Mouse (Mus musculus): ENCODE measurements around the gene Smurf1.

DNA sequence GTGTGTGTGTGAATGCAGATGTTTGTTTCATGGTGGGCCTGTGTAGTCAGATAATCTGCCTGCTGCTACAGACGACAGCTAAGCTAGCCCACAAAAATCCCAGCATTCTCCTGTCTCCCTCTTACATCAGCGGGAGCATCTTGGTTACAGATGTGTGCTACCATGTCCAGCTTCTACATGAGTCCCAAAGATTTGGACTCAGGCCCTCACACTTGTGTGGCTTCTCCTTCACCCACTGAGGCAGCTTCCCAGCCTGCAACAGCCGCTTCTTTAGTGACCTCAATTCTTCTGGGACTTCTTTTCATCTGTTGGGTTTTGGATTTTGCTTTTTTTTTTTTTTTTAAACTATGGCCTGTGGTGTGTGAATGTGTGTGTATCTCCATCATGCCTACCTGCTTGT, 92.8 kb downstream of the Smurf1 start:
- TF ChIP-seq MAFK (IDR thresholded peaks at IDR 0.05; ENCODE audit: insufficient read depth, low read depth, low read length) (no peak), ZC3H11A (IDR thresholded peaks at IDR 0.05; ENCODE audit: borderline replicate concordance, low read depth, low read length) (no peak), HCFC1 (IDR thresholded peaks at IDR 0.05; ENCODE audit: borderline replicate concordance, insufficient read depth, low read length) (no peak), CHD2 (IDR thresholded peaks at IDR 0.05; ENCODE audit: low read depth, low read length) (no peak)

Data from ES-E14 (cell line).